Mouse (Mus musculus): ENCODE data around the gene Klk6.

Gene Klk6

GRCm38 (mm10) chr7:43797333-43797769, 26.9 kb upstream of the Klk6 start, which contains the start of gene Klk8:
Gene Klk8, plus strand, starts transcription at chr7:43797577.
- TF ChIP-seq GATA4 (IDR thresholded peaks at IDR 0.05; ENCODE audit: insufficient replicate concordance, low read length) = no peak

- TF ChIP-seq GATA4 (IDR thresholded peaks at IDR 0.05; ENCODE audit: insufficient replicate concordance, low read length) = no peak
Measured at GRCm38 (mm10) chr7:43797844-43798462, 26.3 kb upstream of the Klk6 start.

GRCm38 (mm10) chr7:43799876-43800275, 24.4 kb upstream of the Klk6 start:
- no peak for TF ChIP-seq GATA4 (IDR thresholded peaks at IDR 0.05; ENCODE audit: insufficient replicate concordance, low read length)

GRCm38 (mm10) chr7:43810994-43811393, 13.3 kb upstream of the Klk6 start, which contains the start of gene Klk7:
Gene Klk7, plus strand, starts transcription at chr7:43811294.
- no peak for TF ChIP-seq GATA4 (IDR thresholded peaks at IDR 0.05; ENCODE audit: insufficient replicate concordance, low read length)

- no peak for TF ChIP-seq GATA4 (IDR thresholded peaks at IDR 0.05; ENCODE audit: insufficient replicate concordance, low read length)
Measured at GRCm38 (mm10) chr7:43815211-43815610, 9.1 kb upstream of the Klk6 start.

- TF ChIP-seq GATA4 (IDR thresholded peaks at IDR 0.05; ENCODE audit: insufficient replicate concordance, low read length) = no peak
Measured at GRCm38 (mm10) chr7:43816746-43817145, 7.6 kb upstream of the Klk6 start.

GRCm38 (mm10) chr7:43821581-43821980, 2.7 kb upstream of the Klk6 start:
- no peak for TF ChIP-seq GATA4 (IDR thresholded peaks at IDR 0.05; ENCODE audit: insufficient replicate concordance, low read length)

GRCm38 (mm10) chr7:43826056-43826455, 1.8 kb downstream of the Klk6 start:
- TF ChIP-seq GATA4 (IDR thresholded peaks at IDR 0.05; ENCODE audit: insufficient replicate concordance, low read length) = no peak

- no peak for TF ChIP-seq GATA4 (IDR thresholded peaks at IDR 0.05; ENCODE audit: insufficient replicate concordance, low read length)
Measured at GRCm38 (mm10) chr7:43827706-43828105, 3.4 kb downstream of the Klk6 start.

- no peak for TF ChIP-seq GATA4 (IDR thresholded peaks at IDR 0.05; ENCODE audit: insufficient replicate concordance, low read length)
Measured at GRCm38 (mm10) chr7:43829006-43829405, 4.7 kb downstream of the Klk6 start.

- TF ChIP-seq GATA4 (IDR thresholded peaks at IDR 0.05; ENCODE audit: insufficient replicate concordance, low read length) = no peak
Measured at GRCm38 (mm10) chr7:43841701-43842100, 17.4 kb downstream of the Klk6 start, which contains the start of gene Klk5. Gene Klk5, plus strand, starts transcription at chr7:43841971.

GRCm38 (mm10) chr7:43843801-43844200, 19.5 kb downstream of the Klk6 start:
- no peak for TF ChIP-seq GATA4 (IDR thresholded peaks at IDR 0.05; ENCODE audit: insufficient replicate concordance, low read length)

GRCm38 (mm10) chr7:43851616-43852015, 27.3 kb downstream of the Klk6 start:
- TF ChIP-seq GATA4 (IDR thresholded peaks at IDR 0.05; ENCODE audit: insufficient replicate concordance, low read length) = no peak

GRCm38 (mm10) chr7:43854642-43855380, 30.5 kb downstream of the Klk6 start:
- TF ChIP-seq GATA4 (IDR thresholded peaks at IDR 0.05; ENCODE audit: insufficient replicate concordance, low read length) = no peak

GRCm38 (mm10) chr7:43855709-43856108, 31.4 kb downstream of the Klk6 start:
- TF ChIP-seq GATA4 (IDR thresholded peaks at IDR 0.05; ENCODE audit: insufficient replicate concordance, low read length) = no peak

GRCm38 (mm10) chr7:43856307-43856706, 32.0 kb downstream of the Klk6 start:
- TF ChIP-seq GATA4 (IDR thresholded peaks at IDR 0.05; ENCODE audit: insufficient replicate concordance, low read length) = no peak
